Mouse (Mus musculus): ENCODE data around the gene Slc4a1. TPM values are rescaled to one million over a fixed set of nuclear protein-coding genes. Genes with fewer than 3 reads are reported as not detected.

Slc4a1 gene
- polyA plus RNA-seq, 1 experiment: 0.72 TPM

GRCm38 (mm10) chr11:102315690-102316571 is 50.1 kb downstream of the Slc4a1 start:
- no peaks in the 10 kb centered on the region for H3K27me3 ChIP-seq (ENCODE audit: control insufficient read depth, insufficient read depth, low read length)
- WGBS: 2% methylated on average over 14 of the region's 14 CpGs
- TF ChIP-seq POLR2A (IDR thresholded peaks at IDR 0.05; ENCODE audit: borderline replicate concordance, insufficient read depth, low read length): no peak
- no peak for TF ChIP-seq CTCF (IDR thresholded peaks at IDR 0.05; ENCODE audit: borderline replicate concordance, insufficient read depth, low read depth, low read length)
- H3K4me1 ChIP-seq (ENCODE audit: control insufficient read depth, insufficient read depth, low read length): no peaks in the 10 kb centered on the region; the same call in 1 of the 2 replicates
- H3K27ac ChIP-seq (ENCODE audit: insufficient read depth, low read length): peak overlapping the region; percentile 62
- peak overlapping the region; percentile 67 for H3K4me3 ChIP-seq (replicated peaks; ENCODE audit: insufficient read depth, low read depth, low read length)
- DNase-seq: no peak

GRCm38 (mm10) chr11:102314321-102314720 is 51.7 kb downstream of the Slc4a1 start:
- WGBS: 84% methylated on average over 12 of the region's 12 CpGs
- Histone ChIP-seq H3K4me1 (ENCODE audit: control insufficient read depth, insufficient read depth, low read length) (peaks cover 8% of the 10 kb centered on the region; the same call in 1 of the 2 replicates), H3K4me3 (replicated peaks; ENCODE audit: insufficient read depth, low read depth, low read length) (no peak overlapping the region), H3K27ac (ENCODE audit: insufficient read depth, low read length) (no peak overlapping the region), H3K27me3 (ENCODE audit: control insufficient read depth, insufficient read depth, low read length) (no peaks in the 10 kb centered on the region)
- TF ChIP-seq POLR2A (IDR thresholded peaks at IDR 0.05; ENCODE audit: borderline replicate concordance, insufficient read depth, low read length) (no peak), CTCF (IDR thresholded peaks at IDR 0.05; ENCODE audit: borderline replicate concordance, insufficient read depth, low read depth, low read length) (no peak)
- no peak for DNase-seq

- Histone ChIP-seq H3K4me3 (replicated peaks; ENCODE audit: insufficient read depth, low read depth, low read length) (no peak overlapping the region), H3K27ac (ENCODE audit: insufficient read depth, low read length) (no peak overlapping the region), H3K27me3 (ENCODE audit: control insufficient read depth, insufficient read depth, low read length) (no peaks in the 10 kb centered on the region), H3K4me1 (ENCODE audit: control insufficient read depth, insufficient read depth, low read length) (peaks cover 10% of the 10 kb centered on the region; the same call in 1 of the 2 replicates)
- TF ChIP-seq POLR2A (IDR thresholded peaks at IDR 0.05; ENCODE audit: borderline replicate concordance, insufficient read depth, low read length): no peak
- TF ChIP-seq CTCF (IDR thresholded peaks at IDR 0.05; ENCODE audit: borderline replicate concordance, insufficient read depth, low read depth, low read length): no peak
- 79% methylated on average over 6 of the region's 6 CpGs for WGBS
- DNase-seq: no peak
Observed at GRCm38 (mm10) chr11:102312586-102312985, 53.4 kb downstream of the Slc4a1 start.

GRCm38 (mm10) chr11:102311966-102312365 is 54.0 kb downstream of the Slc4a1 start:
- WGBS: 84% methylated on average over 4 of the region's 4 CpGs
- Histone ChIP-seq H3K4me3 (replicated peaks; ENCODE audit: insufficient read depth, low read depth, low read length) (no peak overlapping the region), H3K27me3 (ENCODE audit: control insufficient read depth, insufficient read depth, low read length) (no peaks in the 10 kb centered on the region), H3K27ac (ENCODE audit: insufficient read depth, low read length) (no peak overlapping the region), H3K4me1 (ENCODE audit: control insufficient read depth, insufficient read depth, low read length) (peaks cover 10% of the 10 kb centered on the region; the same call in 1 of the 2 replicates)
- no peak for DNase-seq
- TF ChIP-seq POLR2A (IDR thresholded peaks at IDR 0.05; ENCODE audit: borderline replicate concordance, insufficient read depth, low read length): no peak
- TF ChIP-seq CTCF (IDR thresholded peaks at IDR 0.05; ENCODE audit: borderline replicate concordance, insufficient read depth, low read depth, low read length): no peak

- TF ChIP-seq CTCF (IDR thresholded peaks at IDR 0.05; ENCODE audit: borderline replicate concordance, insufficient read depth, low read depth, low read length): no peak
- no peak for TF ChIP-seq POLR2A (IDR thresholded peaks at IDR 0.05; ENCODE audit: borderline replicate concordance, insufficient read depth, low read length)
- H3K27me3 ChIP-seq (ENCODE audit: control insufficient read depth, insufficient read depth, low read length): no peaks in the 10 kb centered on the region
- H3K27ac ChIP-seq (ENCODE audit: insufficient read depth, low read length): no peak overlapping the region
- DNase-seq: no peak
- 43% methylated on average over 37 of the region's 38 CpGs for WGBS
- no peak overlapping the region for H3K4me3 ChIP-seq (replicated peaks; ENCODE audit: insufficient read depth, low read depth, low read length)
- H3K4me1 ChIP-seq (ENCODE audit: control insufficient read depth, insufficient read depth, low read length): peaks cover 10% of the 10 kb centered on the region; the same call in 1 of the 2 replicates
Observed at GRCm38 (mm10) chr11:102310768-102311695, 55.0 kb downstream of the Slc4a1 start.

GRCm38 (mm10) chr11:102309821-102310617 is 56.0 kb downstream of the Slc4a1 start:
- Histone ChIP-seq H3K4me3 (replicated peaks; ENCODE audit: insufficient read depth, low read depth, low read length) (no peak overlapping the region), H3K27ac (ENCODE audit: insufficient read depth, low read length) (no peak overlapping the region), H3K4me1 (ENCODE audit: control insufficient read depth, insufficient read depth, low read length) (peaks cover 10% of the 10 kb centered on the region; the same call in 1 of the 2 replicates), H3K27me3 (ENCODE audit: control insufficient read depth, insufficient read depth, low read length) (no peaks in the 10 kb centered on the region)
- 80% methylated on average over 22 of the region's 22 CpGs for WGBS
- DNase-seq: peak in 1 of 2 experiments; percentile 37
- TF ChIP-seq CTCF (IDR thresholded peaks at IDR 0.05; ENCODE audit: borderline replicate concordance, insufficient read depth, low read depth, low read length) (no peak), POLR2A (IDR thresholded peaks at IDR 0.05; ENCODE audit: borderline replicate concordance, insufficient read depth, low read length) (no peak)

- no peaks in the 10 kb centered on the region for H3K27me3 ChIP-seq (ENCODE audit: control insufficient read depth, insufficient read depth, low read length)
- H3K4me1 ChIP-seq (ENCODE audit: control insufficient read depth, insufficient read depth, low read length): peaks cover 10% of the 10 kb centered on the region; the same call in 1 of the 2 replicates
- H3K27ac ChIP-seq (ENCODE audit: insufficient read depth, low read length): no peak overlapping the region
- no peak overlapping the region for H3K4me3 ChIP-seq (replicated peaks; ENCODE audit: insufficient read depth, low read depth, low read length)
- no peak for TF ChIP-seq POLR2A (IDR thresholded peaks at IDR 0.05; ENCODE audit: borderline replicate concordance, insufficient read depth, low read length)
- peak; percentile 90 for TF ChIP-seq CTCF (IDR thresholded peaks at IDR 0.05; ENCODE audit: borderline replicate concordance, insufficient read depth, low read depth, low read length)
- DNase-seq: peak; percentile 93 to 95
- WGBS: 3% methylated on average over 27 of the region's 27 CpGs
Observed at GRCm38 (mm10) chr11:102308979-102309378, 57.0 kb downstream of the Slc4a1 start.
